Mouse (Mus musculus) skeletal muscle tissue, adult 2 months (tissue): Measurements from ENCODE around the gene Wscd1.

Source experiments
- DNase-seq: peaks from one replicate; pipeline ENCODE4 v3.0.0-alpha.2; 2012; ENCODE audit warnings: low read depth, low spot score

Wscd1 gene

DNA sequence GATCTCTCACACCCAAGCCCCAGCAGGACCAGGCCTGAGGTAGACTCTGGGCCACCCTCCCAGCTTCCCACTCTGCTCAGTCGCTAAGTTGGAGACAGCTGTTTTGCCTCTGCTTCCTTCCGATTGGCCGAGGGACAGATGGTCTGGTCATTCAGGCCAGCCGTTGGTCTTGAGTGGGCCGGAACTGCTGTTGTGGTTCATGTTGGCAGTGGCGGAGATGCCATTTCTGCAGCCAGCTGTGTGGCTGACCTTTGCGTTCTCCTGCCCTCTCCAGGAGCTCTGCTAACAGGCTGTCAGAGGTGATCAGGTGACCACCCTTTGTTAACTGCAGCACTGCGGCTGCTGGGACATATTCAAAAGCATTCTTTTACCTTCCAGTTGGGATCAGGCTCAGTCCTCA is 20.0 kb downstream of the Wscd1 start:
- no peak for DNase-seq

DNA sequence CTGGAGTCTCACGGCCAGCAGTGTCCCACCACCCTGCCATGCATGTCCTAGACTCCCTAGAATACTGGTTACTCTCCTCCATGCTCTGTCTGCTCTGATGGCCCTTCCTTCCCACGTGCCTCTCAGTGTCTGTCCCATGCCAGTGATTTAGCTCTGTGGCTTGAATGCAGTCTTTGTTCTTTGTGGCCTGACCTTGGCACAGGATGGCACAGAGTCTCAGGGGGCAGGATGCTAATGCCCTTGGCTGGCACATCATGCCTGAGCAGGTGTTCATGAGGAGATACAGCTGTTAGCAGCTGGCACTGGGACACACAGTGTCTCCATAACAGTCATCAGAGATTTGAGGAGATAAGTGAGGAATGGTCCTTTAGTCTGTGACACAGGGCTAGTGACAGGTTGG is 20.8 kb downstream of the Wscd1 start:
- DNase-seq = no peak

- no peak for DNase-seq
Measured at GRCm38 (mm10) chr11:71771074-71771473, 21.4 kb downstream of the Wscd1 start.

DNA sequence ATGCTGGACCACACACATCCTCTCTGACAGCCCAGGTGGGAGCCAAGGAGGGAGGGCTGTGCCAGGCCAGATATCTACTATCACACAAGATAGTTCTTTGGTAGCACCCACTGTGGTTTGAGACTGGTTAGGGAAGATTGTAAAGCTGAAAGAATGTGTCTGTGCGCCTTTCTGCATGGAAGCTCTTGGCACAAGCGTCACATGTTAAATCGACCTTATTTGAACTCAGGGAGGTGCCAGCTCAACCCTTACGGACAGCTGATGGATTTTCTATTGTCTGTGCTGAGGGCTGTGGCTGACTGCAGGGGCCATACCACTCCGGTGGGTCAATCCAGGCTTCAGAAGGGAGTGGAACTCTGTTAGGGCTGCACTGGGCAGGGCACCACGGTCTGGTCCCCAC is 22.3 kb downstream of the Wscd1 start:
- DNase-seq = no peak

DNA sequence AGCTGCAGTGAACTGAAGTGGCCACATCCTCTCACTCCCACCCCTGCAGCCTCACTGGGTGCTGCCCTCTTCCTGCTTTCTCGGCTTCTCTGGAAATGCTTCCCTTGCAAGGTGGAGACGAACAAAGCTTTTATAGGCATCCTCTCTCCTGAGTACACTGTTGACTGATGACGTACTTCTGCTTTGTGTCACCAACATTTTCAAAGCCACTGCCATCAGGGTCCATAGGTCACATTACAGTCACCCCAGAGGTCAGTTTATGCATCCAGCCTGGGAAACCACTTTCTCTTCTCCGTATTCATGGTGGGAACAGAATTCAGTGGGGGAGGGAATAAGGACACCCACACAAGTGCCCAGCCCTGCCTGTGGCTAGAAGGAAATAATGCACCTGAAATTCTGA is 23.1 kb downstream of the Wscd1 start:
- DNase-seq = no peak

- no peak for DNase-seq
Measured at GRCm38 (mm10) chr11:71773986-71774767, 24.5 kb downstream of the Wscd1 start.

- no peak for DNase-seq
Measured at GRCm38 (mm10) chr11:71775056-71775455, 25.3 kb downstream of the Wscd1 start.

GRCm38 (mm10) chr11:71779642-71780041 is 29.9 kb downstream of the Wscd1 start:
- no peak for DNase-seq

- no peak for DNase-seq
Measured at GRCm38 (mm10) chr11:71781737-71782354, 32.1 kb downstream of the Wscd1 start.

GRCm38 (mm10) chr11:71785499-71785898 is 35.8 kb downstream of the Wscd1 start:
- DNase-seq = no peak

DNA sequence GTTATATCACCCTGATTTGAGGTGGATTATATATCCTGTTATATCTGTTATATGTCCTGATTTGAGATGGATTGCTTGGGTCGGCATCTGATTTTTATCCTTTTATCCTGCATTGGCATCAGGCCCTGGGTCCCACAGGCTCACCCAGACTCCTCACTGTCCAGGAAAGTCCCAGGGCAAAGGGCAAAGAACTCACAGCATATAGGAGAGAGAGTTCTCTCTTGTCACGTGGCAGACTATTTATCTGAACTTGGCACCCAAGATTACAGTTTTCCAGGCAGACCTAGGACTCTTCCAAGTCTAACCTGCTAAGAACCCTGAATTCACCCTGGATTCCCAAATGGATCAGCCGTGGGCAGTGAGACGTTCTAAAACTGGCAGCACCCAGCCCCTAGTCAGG is 38.5 kb downstream of the Wscd1 start:
- DNase-seq = no peak

GRCm38 (mm10) chr11:71790227-71790626 is 40.5 kb downstream of the Wscd1 start:
- DNase-seq = no peak

DNA sequence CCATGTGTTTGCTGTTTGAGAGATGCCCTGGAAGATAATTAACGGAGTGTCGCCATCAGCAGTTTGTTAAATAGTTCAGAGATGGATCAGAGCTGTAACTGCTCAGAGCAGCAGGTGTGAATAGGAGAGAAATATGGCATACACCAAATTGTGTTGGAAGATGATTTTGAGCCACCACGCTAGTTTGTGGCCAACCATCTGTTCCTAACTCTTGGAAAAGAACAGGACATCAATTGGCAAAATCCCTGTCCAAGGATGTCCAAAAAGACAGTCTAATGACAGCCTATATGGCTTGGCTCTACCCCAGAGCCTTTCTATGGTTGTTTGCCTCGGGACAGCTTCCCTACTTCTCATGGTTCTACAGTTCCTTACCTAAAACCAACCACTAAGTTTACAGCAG is 49.5 kb downstream of the Wscd1 start:
- no peak for DNase-seq

DNA sequence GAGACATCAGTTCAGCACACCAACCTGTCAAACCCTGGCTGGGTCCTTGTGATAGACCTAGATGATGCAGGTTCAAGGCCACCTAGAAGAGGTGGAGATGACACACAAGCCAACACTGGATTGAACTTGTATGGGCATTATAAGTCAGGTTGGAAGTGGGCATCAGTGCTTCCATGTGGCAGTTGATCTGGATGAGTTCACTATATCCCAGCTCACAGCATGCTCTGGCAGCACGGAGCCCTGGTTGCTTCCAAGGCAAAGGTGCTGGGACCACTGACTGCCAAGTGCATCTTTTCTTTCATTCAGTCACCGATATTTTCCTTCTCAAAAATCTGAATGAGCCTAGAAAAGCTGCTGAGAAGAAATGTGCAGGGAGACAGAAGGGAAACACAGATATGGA is 58.8 kb downstream of the Wscd1 start:
- no peak for DNase-seq

GRCm38 (mm10) chr11:71811828-71812227 is 62.1 kb downstream of the Wscd1 start:
- no peak for DNase-seq

- DNase-seq = no peak
Measured at GRCm38 (mm10) chr11:71812921-71813320, 63.2 kb downstream of the Wscd1 start.

DNA sequence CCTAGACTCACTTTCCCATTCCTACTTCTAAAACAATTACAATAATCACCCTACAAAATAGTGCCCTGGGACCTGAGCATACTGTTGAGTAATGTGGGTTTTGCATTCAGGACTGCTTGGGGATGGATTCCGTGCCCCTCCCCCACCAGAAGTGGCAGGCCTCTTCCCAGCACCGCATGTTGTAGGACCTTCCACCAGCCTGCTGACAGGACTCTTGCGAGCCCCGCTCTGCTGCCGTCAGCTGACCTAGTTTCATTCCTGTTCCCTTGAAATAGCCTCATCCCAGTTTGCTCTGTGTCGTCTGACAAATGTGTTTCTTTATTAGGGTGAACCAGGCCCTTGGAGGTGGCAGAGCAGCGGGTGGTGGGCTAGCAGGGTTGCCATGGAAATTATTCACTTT is 64.8 kb downstream of the Wscd1 start:
- no peak for DNase-seq

- no peak for DNase-seq
Measured at GRCm38 (mm10) chr11:71815326-71815725, 65.6 kb downstream of the Wscd1 start.

DNA sequence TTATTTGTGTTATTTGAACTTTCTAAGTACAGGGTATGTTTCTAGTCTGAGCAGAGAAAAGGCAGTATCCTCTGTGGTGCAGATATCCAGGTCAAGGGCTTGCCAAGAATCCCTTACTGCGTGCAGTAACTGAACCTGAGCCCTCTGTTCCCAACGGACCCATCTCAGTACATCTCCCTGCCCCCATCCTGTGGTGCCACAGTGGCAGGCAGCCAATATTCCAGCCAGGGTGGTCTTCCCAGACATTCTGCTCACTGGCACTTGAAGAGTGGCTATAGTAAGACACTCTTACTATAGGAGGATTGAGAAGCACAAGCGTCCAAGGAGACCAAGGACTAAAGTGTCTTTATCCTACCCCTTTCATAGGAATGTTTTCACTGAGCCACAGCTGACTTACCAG is 67.2 kb downstream of the Wscd1 start:
- DNase-seq = no peak

GRCm38 (mm10) chr11:71817341-71817740 is 67.6 kb downstream of the Wscd1 start:
- peak; percentile 32 for DNase-seq

DNA sequence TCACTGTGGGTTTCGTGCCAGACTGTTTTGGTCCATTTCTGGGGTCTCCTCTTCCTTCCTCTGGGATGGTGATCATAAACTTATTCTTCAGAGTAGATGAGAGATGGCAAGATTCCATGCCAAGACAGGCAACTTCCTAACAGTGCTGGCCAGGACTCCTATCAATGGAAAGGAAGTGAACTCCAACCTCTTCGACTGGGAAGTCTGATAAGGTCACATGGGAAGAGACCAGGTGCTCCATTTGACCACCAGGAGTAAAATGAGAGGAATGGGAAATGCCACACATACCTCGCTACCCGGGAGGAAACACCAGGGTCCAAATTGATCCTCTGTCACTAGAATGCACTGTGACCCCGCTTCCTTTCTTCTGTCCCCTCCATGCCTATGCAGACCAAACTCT is 68.4 kb downstream of the Wscd1 start:
- DNase-seq = no peak

DNA sequence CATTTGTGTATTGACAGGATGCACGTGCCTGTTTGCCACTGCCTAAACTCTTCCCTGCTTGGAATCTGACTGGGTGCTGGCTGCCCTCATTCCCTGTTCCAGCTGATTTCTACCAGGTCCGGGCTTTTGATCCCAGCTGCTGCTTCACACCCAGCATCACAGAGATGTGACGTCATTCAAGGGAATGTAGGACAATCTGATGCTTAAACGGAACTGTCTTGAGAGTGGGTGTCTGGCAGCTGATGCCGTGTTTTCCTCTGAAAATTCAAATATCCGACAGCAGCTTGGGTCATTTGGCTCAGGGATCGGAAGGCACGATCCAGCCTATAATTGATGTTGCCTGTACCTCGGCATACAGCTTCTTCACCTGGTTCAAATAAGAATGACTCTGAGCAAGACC is 70.2 kb downstream of the Wscd1 start:
- DNase-seq = no peak

- peak; percentile 41 for DNase-seq
Measured at GRCm38 (mm10) chr11:71820847-71821246, 71.1 kb downstream of the Wscd1 start.
